ENCODE assay signal across 8 mouse cellular contexts in the genomic region with DNA sequence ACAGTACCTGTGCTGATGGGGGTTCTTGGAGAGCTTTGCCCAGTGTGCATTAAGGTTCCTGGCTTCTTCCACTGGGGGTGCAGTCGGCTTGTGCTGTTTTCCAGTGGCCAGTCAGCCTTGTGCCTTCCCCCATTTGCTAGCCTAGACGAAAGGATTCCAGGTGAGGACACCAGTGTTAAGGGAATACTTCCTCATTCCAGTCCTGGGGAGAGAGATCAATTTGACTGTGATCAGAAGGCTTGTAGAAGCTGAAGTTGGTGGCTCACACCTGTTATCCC. TPM values are rescaled to one million over a fixed set of nuclear protein-coding genes. Genes with fewer than 3 reads are reported as not detected.
DNase-seq lines count a peak whose midpoint lies in the region; ATAC-seq and TF ChIP-seq lines count a peak whose summit lies in the region.

No protein-coding gene starts in this region.

- peaks cover 0 to 21% of the 10 kb centered on the region in 2 experiments for H3K36me3 ChIP-seq in CH12.LX (replicated peaks in 1 of 2; ENCODE audit: control insufficient read depth in 1 of 2, insufficient read depth in 1 of 2, low read length in 1 of 2)
- H3K36me3 ChIP-seq in forebrain, embryonic 15.5 days: no peaks in the 10 kb centered on the region
- H3K36me3 ChIP-seq in liver, embryonic 14.5 days (replicated peaks; ENCODE audit: control insufficient read depth, insufficient read depth, low read depth): no peaks in the 10 kb centered on the region

- H3K4me2 ChIP-seq in CH12.LX (ENCODE audit: insufficient read depth, low read depth, poor library complexity, severe bottlenecking): peak overlapping the region; percentile 75
- peak overlapping the region; percentile 48 for H3K4me2 ChIP-seq in forebrain, embryonic 15.5 days (replicated peaks)
- H3K4me2 ChIP-seq in liver, embryonic 14.5 days (ENCODE audit: low read depth): peak overlapping the region; percentile 88

- no peaks in the 10 kb centered on the region for H3K9me3 ChIP-seq in CH12.LX (replicated peaks; ENCODE audit: low read length)
- H3K9me3 ChIP-seq in forebrain, embryonic 15.5 days: no peaks in the 10 kb centered on the region
- no peaks in the 10 kb centered on the region for H3K9me3 ChIP-seq in liver, embryonic 14.5 days (ENCODE audit: control insufficient read depth, low read length)

- peak; percentile 92 for DNase-seq in heart, adult 11 months
- no peak for DNase-seq in heart, postnatal 10 days
- no peak for DNase-seq in CH12.LX (ENCODE audit: extremely low read depth)
- DNase-seq in liver, embryonic 14.5 days (ENCODE audit: low read depth in 3 of 3, low spot score in 3 of 3): no peak
- no peak for DNase-seq in left cerebral cortex, adult 8-10 months (ENCODE audit: low spot score in 2 of 2)

- H3K27ac ChIP-seq in CH12.LX (ENCODE audit: insufficient read depth, low read depth): no peak overlapping the region
- H3K27ac ChIP-seq in forebrain, embryonic 15.5 days (replicated peaks): 0 out of 2 replicates have a peak overlapping the region, but pooled peaks have one; percentile 96
- H3K27ac ChIP-seq in liver, embryonic 14.5 days: no peak overlapping the region

- in situ Hi-C loops in CH12.LX (cut with MboI; ENCODE audit: low pct_ligation_motif_present, low pct_unique_long_range_greater_than_20kb, low sequenced_read_pairs): loop anchor here (10.0 kb wide), 1 partner anchor 148 kb away; no protein-coding TSS in a partner anchor

- TF ChIP-seq CTCF in CH12.LX (conservative IDR thresholded peaks at IDR 0.05 in 1 of 2, IDR thresholded peaks at IDR 0.05 in 1 of 2; ENCODE audit: low read depth in 2 of 2, low read length in 2 of 2): no peak
- no peak; the same call in 1 of the 2 replicates for TF ChIP-seq CTCF in liver, embryonic 14.5 days (IDR thresholded peaks at IDR 0.05; ENCODE audit: low read depth)

- dilution Hi-C loops in CH12.LX (cut with MboI; ENCODE audit: extremely low pct_ligation_motif_present, extremely low pct_unique_long_range_greater_than_20kb, low sequenced_read_pairs): no loop called here

- H3K9ac ChIP-seq in CH12.LX (ENCODE audit: insufficient read depth, low read depth): no peak overlapping the region
- H3K9ac ChIP-seq in forebrain, embryonic 15.5 days (replicated peaks): no peak overlapping the region
- no peak overlapping the region for H3K9ac ChIP-seq in liver, embryonic 14.5 days (replicated peaks)

- H3K4me1 ChIP-seq in CH12.LX (ENCODE audit: control insufficient read depth in 1 of 2, insufficient read depth in 2 of 2): peaks cover 7 to 75% of the 10 kb centered on the region in 2 experiments
- H3K4me1 ChIP-seq in forebrain, embryonic 15.5 days: peaks cover 28% of the 10 kb centered on the region
- peaks cover 10 to 19% of the 10 kb centered on the region in 2 experiments for H3K4me1 ChIP-seq in liver, embryonic 14.5 days (replicated peaks; ENCODE audit: control insufficient read depth in 2 of 2, insufficient read depth in 2 of 2, low read length in 1 of 2)

- H3K27me3 ChIP-seq in CH12.LX (replicated peaks): no peaks in the 10 kb centered on the region
- no peaks in the 10 kb centered on the region for H3K27me3 ChIP-seq in forebrain, embryonic 15.5 days
- no peaks in the 10 kb centered on the region for H3K27me3 ChIP-seq in liver, embryonic 14.5 days (ENCODE audit: control insufficient read depth, insufficient read depth, low read length)

- H3K4me3 ChIP-seq in CH12.LX (replicated peaks in 1 of 3; ENCODE audit: low read depth in 2 of 3, low read length in 2 of 3, poor library complexity in 1 of 3): peak overlapping the region in 1 of 3 experiments; percentile 6
- peak overlapping the region; percentile 79; the same call in 1 of the 2 replicates for H3K4me3 ChIP-seq in forebrain, embryonic 15.5 days
- no peak overlapping the region for H3K4me3 ChIP-seq in liver, embryonic 14.5 days (ENCODE audit: insufficient read depth in 1 of 2, low read depth in 2 of 2, low read length in 2 of 2)

- WGBS in forebrain, embryonic 15.5 days: 79% methylated on average over 2 of the region's 2 CpGs
- WGBS in liver, embryonic 14.5 days (ENCODE audit: insufficient replicate concordance): 63% methylated on average over 2 of the region's 2 CpGs

- intact Hi-C loops in heart, postnatal 10 days (cut with DNase I): loop anchor here (1.0 to 5.0 kb wide), 2 partner anchors 37 to 281 kb away; no protein-coding TSS in a partner anchor

- TF ChIP-seq RAD21 in CH12.LX (IDR thresholded peaks at IDR 0.05; ENCODE audit: low read depth, low read length): no peak

- peaks cover 26% of the 10 kb centered on the region for H3K79me2 ChIP-seq in CH12.LX (replicated peaks; ENCODE audit: control insufficient read depth, extremely low read depth, insufficient read depth, poor library complexity, severe bottlenecking)

- TF ChIP-seq POLR2A in CH12.LX (IDR thresholded peaks at IDR 0.05; ENCODE audit: low read depth, low read length): no peak

- TF ChIP-seq EP300 in CH12.LX (IDR thresholded peaks at IDR 0.05; ENCODE audit: low read length): no peak
- no peak for TF ChIP-seq EP300 in liver, embryonic 14.5 days (IDR thresholded peaks at IDR 0.05; ENCODE audit: low read depth)

- ATAC-seq in forebrain, embryonic 15.5 days (replicated peaks): no peak
- ATAC-seq in liver, embryonic 14.5 days (ENCODE audit: insufficient read depth): no peak
- ATAC-seq in megakaryocyte-erythroid progenitor cell, adult 5-6 weeks (replicated peaks; ENCODE audit: low FRiP score, low TSS enrichment, poor library complexity, severe bottlenecking): no peak
- no peak for ATAC-seq in CD4-positive, CD25-positive, alpha-beta regulatory T cell, adult 4 months

TF ChIP-seq in CH12.LX, 34 proteins besides CTCF, POLR2A, EP300 and RAD21:
- TF ChIP-seq JUN (IDR thresholded peaks at IDR 0.05; ENCODE audit: insufficient read depth, low read depth, low read length): no peak

RNA-seq across cellular contexts. Expression of a gene that starts 2.6 kb away (rescaled TPM):
- total RNA-seq in heart, postnatal 10 days (2021): 10 to 100 TPM; 28.4 to 33.4 TPM
- total RNA-seq in CH12.LX (2012; rRNA removed) (3.2 and 4.2 TPM in 2 replicates), CH12.LX (2014; rRNA removed) (0.85 and 1.4 TPM in 2 replicates)
- polyA plus RNA-seq in CH12.LX (2012; ENCODE audit: insufficient read length, low read depth): 15.8 and 15.9 TPM in 2 replicates
- polyA plus RNA-seq in forebrain, embryonic 15.5 days (2015; fragmentation: Nextera tagmentation; extraction: Ambion mirVana): 8.1 and 9.3 TPM in 2 replicates
- polyA plus RNA-seq in liver, embryonic 14.5 days (2012; rRNA removed): 3.1 and 3.4 TPM in 2 replicates
- 1.0 and 1.3 TPM in 2 replicates for polyA plus RNA-seq in liver, embryonic 14.5 days (2014; fragmentation: Nextera tagmentation; extraction: Ambion mirVana)
- 21.5 and 23.6 TPM in 2 replicates for total RNA-seq in megakaryocyte-erythroid progenitor cell, adult 5-6 weeks (2014; fragmentation: Nextera tagmentation)
- 4.6 and 5.4 TPM in 2 replicates for total RNA-seq in megakaryocyte-erythroid progenitor cell, adult 5-6 weeks (2017)
- polyA plus RNA-seq in CD4-positive, CD25-positive, alpha-beta regulatory T cell, adult 4 months (2017; shearing (Covaris generic)): 1 to 10 TPM; 2.8 to 4.4 TPM
- total RNA-seq in left cerebral cortex, adult 8-10 months (2022): 10 to 100 TPM; 66.8 to 82.4 (median 72.3) TPM
